Mouse (Mus musculus): ENCODE measurements at regions not wholly inside any gene's neighbourhood (a gene's known extent, or its start where the extent isn't known, plus 50 kb on each side); places are given as distances from the start of the nearest gene placed in this dataset.

GRCm38 (mm10) chr17:94335688-94336087 lies 414.1 kb downstream of the Mettl4 start:
- TF ChIP-seq ZC3H11A (IDR thresholded peaks at IDR 0.05; ENCODE audit: borderline replicate concordance, low read depth, low read length) (no peak), ZNF384 (IDR thresholded peaks at IDR 0.05; ENCODE audit: low read depth, low read length) (no peak), CHD2 (IDR thresholded peaks at IDR 0.05; ENCODE audit: low read depth, low read length) (no peak), MAFK (IDR thresholded peaks at IDR 0.05; ENCODE audit: insufficient read depth, low read depth, low read length) (no peak), HCFC1 (IDR thresholded peaks at IDR 0.05; ENCODE audit: borderline replicate concordance, insufficient read depth, low read length) (no peak)
